Mouse (Mus musculus): ENCODE data around the gene Oas1h. TPM values are rescaled to one million over a fixed set of nuclear protein-coding genes. Genes with fewer than 3 reads are reported as not detected.
"Not testable (repeated sequence)": the region's sequence is repeated elsewhere in the genome, so short reads cannot be mapped to it uniquely, and the experiment has no call there.

Oas1h gene
- total RNA-seq, 2 experiments from 2014 or later = not detected

DNA sequence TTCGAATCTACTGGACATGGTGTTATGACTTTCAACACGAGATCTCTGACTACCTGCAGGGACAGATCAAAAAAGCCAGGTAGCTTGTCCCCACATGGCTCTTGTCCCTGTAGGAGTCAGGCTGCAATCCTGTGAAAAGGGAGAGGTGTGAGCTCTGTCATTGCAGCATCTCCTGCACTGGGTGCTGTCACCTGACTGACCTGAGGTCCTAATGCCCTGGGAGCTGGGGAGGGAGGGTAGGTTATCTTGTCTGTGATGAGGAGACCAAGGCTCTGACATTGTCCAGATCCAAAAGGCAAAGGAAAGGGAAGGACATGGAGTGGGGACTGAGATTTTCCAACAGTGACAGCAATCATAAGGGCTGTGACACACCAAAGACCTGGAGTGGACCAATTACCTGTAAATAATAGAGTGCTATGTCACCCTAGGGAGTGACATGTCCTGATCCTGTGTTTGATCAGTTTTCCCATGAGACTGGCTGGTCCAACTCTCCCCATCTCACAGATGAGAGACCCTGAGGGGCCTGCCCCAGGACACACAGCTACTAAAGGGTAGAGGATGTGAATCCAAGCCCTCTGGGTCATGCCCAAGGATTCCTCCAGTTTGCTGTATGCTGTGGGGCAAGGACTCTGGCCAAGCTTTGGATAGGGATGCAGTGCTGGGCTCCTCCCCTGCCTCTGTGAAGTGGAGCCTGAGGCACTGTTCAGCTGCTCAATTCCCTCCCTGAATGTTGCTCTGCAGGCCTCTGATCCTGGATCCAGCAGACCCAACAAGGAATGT lies 58.1 kb downstream of the Oas1h start:
- intact Hi-C loops (cut with DNase I); DNase-seq: not testable (repeated sequence)

- intact Hi-C loops (cut with DNase I) = loop anchor here (5.0 kb wide), 1 partner anchor 88 kb away; no protein-coding TSS in a partner anchor
- DNase-seq = no peak
Measured at GRCm38 (mm10) chr5:120920296-120920695, 59.1 kb downstream of the Oas1h start.

Small RNA genes within 50 kb of the gene (microRNA-seq; reads per million reads assigned to microRNA genes)
- 0 reads per million in 2 experiments for gene Gm22907 (ENCODE audit: borderline number of aligned reads in 2 of 2)

Other genes starting within 250 kb of the Oas1h start
- gene Rita1, start 248.8 kb upstream of the Oas1h start, total RNA-seq (2021) = 10 to 100 TPM; 15.0 to 17.1 TPM
- 10 to 100 TPM; 22.2 to 24.3 TPM for gene Ddx54, start 248.7 kb upstream of the Oas1h start, total RNA-seq (2021)
- not detected for gene Cfap73, start 227.2 kb upstream of the Oas1h start, total RNA-seq (2021)
- gene Rasal1, start 212.6 kb upstream of the Oas1h start, total RNA-seq (2021) = not detected
- 1 to 10 TPM; 1.8 to 1.9 TPM for gene Dtx1, start 149.5 kb upstream of the Oas1h start, total RNA-seq (2021)
- 1 to 10 TPM in 1 of 2 experiments, under 1 TPM in 1; 0.80 to 2.4 TPM for gene Oas2, start 111.6 kb upstream of the Oas1h start, total RNA-seq (2021)
- gene Oas3, start 83.8 kb upstream of the Oas1h start, total RNA-seq (2021) = under 1 TPM in 1 of 2 experiments, not detected in 1; 0.51 TPM
- not detected for gene Oas1e, start 65.9 kb upstream of the Oas1h start, total RNA-seq (2021)
- under 1 TPM; 0.62 to 0.89 TPM for gene Oas1c, start 48.9 kb upstream of the Oas1h start, total RNA-seq (2021)
- not detected for gene Oas1f, start 14.1 kb upstream of the Oas1h start, total RNA-seq (2021)
- under 1 TPM in 1 of 2 experiments, not detected in 1; 0.73 TPM for gene Oas1g, start 26.2 kb downstream of the Oas1h start, total RNA-seq (2021)
- 1 to 10 TPM in 1 of 2 experiments, under 1 TPM in 1; 0.75 to 2.1 TPM for gene Oas1a, start 46.1 kb downstream of the Oas1h start, total RNA-seq (2021)
- not detected for gene Oas1d, start 53.1 kb downstream of the Oas1h start, total RNA-seq (2021)
- gene Rph3a, start 148.7 kb downstream of the Oas1h start, total RNA-seq (2021) = not detected